Mouse (Mus musculus) MEL (cell line): ENCODE data around the gene Angptl2. TPM values are rescaled to one million over a fixed set of nuclear protein-coding genes. Genes with fewer than 3 reads are reported as not detected.

Experiments used
- DNase-seq: peaks from one replicate; pipeline ENCODE4 v3.0.0; 2011; ENCODE audit warnings: low read depth, low spot score
- H3K27ac ChIP-seq: 2 replicates; pipeline ENCODE4 v1.5.1; 2012; ENCODE audit warnings: low read depth, mild to moderate bottlenecking, control low read depth, low read length, moderate library complexity; ENCODE audit not compliant: control insufficient read depth
- H3K27me3 ChIP-seq, 2 experiments: fragments of 150-350 bp in 1 of 2; sonication (generic) in 1 of 2; 2 replicates each; pipeline ENCODE4 v1.6.1; 2012; ENCODE audit warnings: low read length in 2 of 2, mild to moderate bottlenecking in 2 of 2, improper control_type of control experiment in 1 of 2, moderate library complexity in 1 of 2; ENCODE audit not compliant: insufficient read depth in 2 of 2, control insufficient read depth in 1 of 2
- H3K36me3 ChIP-seq, 2 experiments: 2 replicates each; pipeline ENCODE4 v1.6.1; 2012 to 2014; ENCODE audit warnings: low read length in 2 of 2, improper control_type of control experiment in 1 of 2, inconsistent platforms in 1 of 2, mild to moderate bottlenecking in 1 of 2; ENCODE audit not compliant: insufficient read depth in 2 of 2, control insufficient read depth in 1 of 2
- H3K4me1 ChIP-seq, 2 experiments: fragments of 150-350 bp in 1 of 2; sonication (generic) in 1 of 2; 2 replicates each; pipeline ENCODE4 v1.6.1; 2012; ENCODE audit warnings: low read length in 2 of 2, improper control_type of control experiment in 1 of 2, mild to moderate bottlenecking in 1 of 2; ENCODE audit not compliant: insufficient read depth in 2 of 2, control insufficient read depth in 1 of 2
- H3K4me3 ChIP-seq, 2 experiments: fragments of 150-350 bp in 1 of 2; sonication (generic) in 1 of 2; 2 replicates each; pipeline ENCODE4 v1.5.1; 2012; ENCODE audit warnings: low read depth in 2 of 2, low read length in 2 of 2, mild to moderate bottlenecking in 2 of 2, moderate library complexity in 2 of 2, control low read depth in 1 of 2, improper control_type of control experiment in 1 of 2; ENCODE audit not compliant: control insufficient read depth in 1 of 2, insufficient read depth in 1 of 2
- H3K79me2 ChIP-seq: 2 replicates; pipeline ENCODE4 v1.6.1; 2012; ENCODE audit warnings: mild to moderate bottlenecking, low read length, moderate library complexity; ENCODE audit not compliant: control insufficient read depth, poor library complexity, insufficient read depth
- H3K9ac ChIP-seq: 2 replicates; pipeline ENCODE4 v1.6.1; 2012; ENCODE audit warnings: low read depth, mild to moderate bottlenecking, control low read depth, low read length, moderate library complexity; ENCODE audit not compliant: control insufficient read depth, poor library complexity, severe bottlenecking
- H3K9me3 ChIP-seq: fragments of 150-350 bp; sonication (generic); replicated peaks from 2 replicates; pipeline ENCODE4 v1.6.1; 2012; ENCODE audit warnings: mild to moderate bottlenecking, low read length, improper control_type of control experiment, moderate library complexity; ENCODE audit not compliant: insufficient read depth
- CHD1 ChIP-seq: IDR thresholded peaks from 2 replicates; pipeline ENCODE4 v1.6.1; 2012; ENCODE audit warnings: low read depth, mild to moderate bottlenecking, inconsistent platforms, low read length, improper control_type of control experiment
- CHD2 ChIP-seq: IDR thresholded peaks from 2 replicates; pipeline ENCODE4 v1.6.1; 2011; ENCODE audit warnings: low read length, improper control_type of control experiment
- ELF1 ChIP-seq: IDR thresholded peaks from 2 replicates; pipeline ENCODE4 v1.6.1; 2014; ENCODE audit warnings: low read depth, mild to moderate bottlenecking, inconsistent platforms, low read length, improper control_type of control experiment, moderate library complexity
- ETS1 ChIP-seq: IDR thresholded peaks from 2 replicates; pipeline ENCODE4 v1.6.1; 2012; ENCODE audit warnings: low read depth, mild to moderate bottlenecking, inconsistent platforms, low read length, improper control_type of control experiment, moderate library complexity
- GATA1 ChIP-seq: IDR thresholded peaks from 2 replicates; pipeline ENCODE4 v1.6.1; 2011; ENCODE audit warnings: low read depth, low read length, improper control_type of control experiment
- HCFC1 ChIP-seq: IDR thresholded peaks from 2 replicates; pipeline ENCODE4 v1.6.1; 2012; ENCODE audit warnings: low read depth, mild to moderate bottlenecking, inconsistent platforms, low read length, improper control_type of control experiment, moderate library complexity
- JUND ChIP-seq: IDR thresholded peaks from 2 replicates; pipeline ENCODE4 v1.6.1; 2011; ENCODE audit warnings: low read depth, mild to moderate bottlenecking, improper control_type of control experiment, low read length
- MAFK ChIP-seq: IDR thresholded peaks from 2 replicates; pipeline ENCODE4 v1.6.1; 2011; ENCODE audit warnings: low read depth, mild to moderate bottlenecking, low read length, improper control_type of control experiment, borderline replicate concordance
- MAZ ChIP-seq: IDR thresholded peaks from 2 replicates; pipeline ENCODE4 v1.6.1; 2012; ENCODE audit warnings: low read depth, mild to moderate bottlenecking, inconsistent platforms, low read length, improper control_type of control experiment
- MEF2A ChIP-seq: IDR thresholded peaks from 2 replicates; pipeline ENCODE4 v1.6.1; 2014; ENCODE audit warnings: low read depth, mild to moderate bottlenecking, inconsistent platforms, low read length, improper control_type of control experiment; ENCODE audit not compliant: poor library complexity, insufficient replicate concordance, severe bottlenecking; ENCODE audit errors: extremely low read depth
- MXI1 ChIP-seq: IDR thresholded peaks from 2 replicates; pipeline ENCODE4 v1.6.1; 2011; ENCODE audit warnings: mild to moderate bottlenecking, low read depth, low read length, improper control_type of control experiment
- MYB ChIP-seq: IDR thresholded peaks from 2 replicates; pipeline ENCODE4 v1.6.1; 2011; ENCODE audit warnings: mild to moderate bottlenecking, low read depth, low read length, improper control_type of control experiment
- POLR2AphosphoS2 ChIP-seq: IDR thresholded peaks from 2 replicates; pipeline ENCODE4 v1.6.1; 2011; ENCODE audit warnings: low read length, improper control_type of control experiment
- SIN3A ChIP-seq: IDR thresholded peaks from 2 replicates; pipeline ENCODE4 v1.6.1; 2012; ENCODE audit warnings: low read length, improper control_type of control experiment, inconsistent platforms
- SMC3 ChIP-seq: IDR thresholded peaks from 2 replicates; pipeline ENCODE4 v1.6.1; 2011; ENCODE audit warnings: low read depth, low read length, improper control_type of control experiment
- TAL1 ChIP-seq: IDR thresholded peaks from 2 replicates; pipeline ENCODE4 v1.6.1; 2012; ENCODE audit warnings: mild to moderate bottlenecking, inconsistent platforms, low read length, moderate library complexity, mixed read lengths
- TBP ChIP-seq: IDR thresholded peaks from 2 replicates; pipeline ENCODE4 v1.8.0; 2011; ENCODE audit warnings: low read depth, low read length, improper control_type of control experiment
- UBTF ChIP-seq: IDR thresholded peaks from 2 replicates; pipeline ENCODE4 v1.6.1; 2012; ENCODE audit warnings: low read depth, mild to moderate bottlenecking, inconsistent platforms, low read length, improper control_type of control experiment, moderate library complexity, borderline replicate concordance; ENCODE audit not compliant: insufficient read depth
- ZC3H11A ChIP-seq: IDR thresholded peaks from 2 replicates; pipeline ENCODE4 v1.6.1; 2012; ENCODE audit warnings: low read depth, mild to moderate bottlenecking, inconsistent platforms, low read length, improper control_type of control experiment
- ZKSCAN1 ChIP-seq: IDR thresholded peaks from 2 replicates; pipeline ENCODE4 v1.6.1; 2012; ENCODE audit warnings: low read depth, mild to moderate bottlenecking, inconsistent platforms, low read length, improper control_type of control experiment, moderate library complexity
- ZMIZ1 ChIP-seq: IDR thresholded peaks from 2 replicates; pipeline ENCODE4 v1.6.1; 2012; ENCODE audit warnings: low read depth, mild to moderate bottlenecking, inconsistent platforms, low read length, improper control_type of control experiment, moderate library complexity
- ZNF384 ChIP-seq: IDR thresholded peaks from 2 replicates; pipeline ENCODE4 v1.6.1; 2012; ENCODE audit warnings: low read depth, mild to moderate bottlenecking, inconsistent platforms, low read length, improper control_type of control experiment
- polyA plus RNA-seq, 2 experiments: library from polyadenylated mRNA; stranded (reverse) in 1 of 2; unstranded in 1 of 2; fragments of >175 nt in 1 of 2; fragments of >200 nt in 1 of 2; gene quantifications; 2 replicates each; pipeline versions ENCODE4 v1.2.1 to v1.2.4; 2012; ENCODE audit warnings: low replicate concordance in 2 of 2, low read depth in 1 of 2; ENCODE audit not compliant: insufficient read length in 2 of 2, insufficient read depth in 1 of 2, missing spikeins in 1 of 2
- total RNA-seq: library from RNA; depleted of rRNA; stranded (reverse); fragments of 300-350 nt; gene quantifications from 2 replicates; pipeline ENCODE4 v1.2.3, GENCODE M21; 2012

The Angptl2 gene
- total and polyA plus RNA-seq, 3 experiments: 0.08 TPM; not detected in 2

GRCm38 (mm10) chr2:33203284-33203683 lies 12.6 kb upstream of the Angptl2 start:
- Histone ChIP-seq H3K79me2 (no peaks in the 10 kb centered on the region), H3K27me3 (no peaks in the 10 kb centered on the region), H3K4me1 (no peaks in the 10 kb centered on the region), H3K9ac (no peak overlapping the region), H3K27ac (no peak overlapping the region), H3K36me3 (no peaks in the 10 kb centered on the region), H3K4me3 (no peak overlapping the region), H3K9me3 (no peaks in the 10 kb centered on the region)
- TF ChIP-seq TAL1: no peak
- no peak for TF ChIP-seq HCFC1
- no peak for TF ChIP-seq ELF1
- no peak for TF ChIP-seq ETS1
- TF ChIP-seq ZMIZ1: no peak
- no peak for TF ChIP-seq CHD1
- no peak for TF ChIP-seq MEF2A
- TF ChIP-seq MYB: no peak
- TF ChIP-seq GATA1: no peak
- TF ChIP-seq ZC3H11A: no peak
- no peak for TF ChIP-seq MAZ
- no peak for TF ChIP-seq TBP
- TF ChIP-seq MXI1: no peak
- TF ChIP-seq UBTF: no peak
- TF ChIP-seq SMC3: no peak
- TF ChIP-seq JUND: no peak
- no peak for TF ChIP-seq MAFK
- no peak for TF ChIP-seq SIN3A
- DNase-seq: no peak

GRCm38 (mm10) chr2:33204980-33205379 lies 10.9 kb upstream of the Angptl2 start:
- H3K27ac ChIP-seq: no peak overlapping the region

More at GRCm38 (mm10) chr2:33204980-33205379, 10.9 kb upstream of the Angptl2 start:
- H3K4me3 ChIP-seq: no peak overlapping the region
- H3K4me1 ChIP-seq: no peaks in the 10 kb centered on the region
- H3K9ac ChIP-seq: no peak overlapping the region
- no peaks in the 10 kb centered on the region for H3K79me2 ChIP-seq
- DNase-seq: no peak
- TF ChIP-seq ZKSCAN1 (no peak), POLR2AphosphoS2 (no peak), HCFC1 (no peak), CHD2 (no peak), ZNF384 (no peak)
- no peaks in the 10 kb centered on the region for H3K36me3 ChIP-seq
- no peaks in the 10 kb centered on the region for H3K27me3 ChIP-seq
- H3K9me3 ChIP-seq: no peaks in the 10 kb centered on the region
